Mouse (Mus musculus) kidney, adult 2 months (tissue): ENCODE measurements around the gene Ubqln4. TPM values are rescaled to one million over a fixed set of nuclear protein-coding genes. Genes with fewer than 3 reads are reported as not detected.
"Not testable (repeated sequence)": the region's sequence is repeated elsewhere in the genome, so short reads cannot be mapped to it uniquely, and the experiment has no call there.

Source experiments
- DNase-seq: peaks from one replicate; pipeline ENCODE4 v3.0.0; 2021
- H3K27ac ChIP-seq: fragments of 200-500 bp; 2 replicates; pipeline ENCODE4 v1.5.1; 2012; ENCODE audit warnings: low read depth, low read length, control low read depth, inconsistent platforms; ENCODE audit not compliant: insufficient read depth
- H3K27me3 ChIP-seq: fragments of 200-500 bp; replicated peaks from 2 replicates; pipeline ENCODE4 v1.6.1; 2012; ENCODE audit warnings: mild to moderate bottlenecking, moderate library complexity, low read length, inconsistent platforms; ENCODE audit not compliant: control insufficient read depth, insufficient read depth
- H3K36me3 ChIP-seq: fragments of 200-500 bp; 2 replicates; pipeline ENCODE4 v1.6.1; 2012; ENCODE audit warnings: mild to moderate bottlenecking, moderate library complexity, low read length, inconsistent platforms; ENCODE audit not compliant: control insufficient read depth, insufficient read depth
- H3K4me1 ChIP-seq: fragments of 200-500 bp; 2 replicates; pipeline ENCODE4 v1.6.1; 2011; ENCODE audit warnings: low read length; ENCODE audit not compliant: control insufficient read depth, insufficient read depth
- H3K4me3 ChIP-seq: fragments of 200-500 bp; 2 replicates; pipeline ENCODE4 v1.5.1; 2011; ENCODE audit warnings: mild to moderate bottlenecking, low read depth, low read length, control low read depth; ENCODE audit not compliant: insufficient read depth
- CTCF ChIP-seq: fragments of 200-500 bp; conservative IDR thresholded peaks from 2 replicates; pipeline ENCODE4 v1.5.1; 2011; ENCODE audit warnings: low read depth, mild to moderate bottlenecking, control low read depth, low read length, moderate library complexity, mixed read lengths; ENCODE audit not compliant: insufficient read depth, insufficient read length
- POLR2A ChIP-seq: fragments of 200-500 bp; IDR thresholded peaks from one replicate; pipeline ENCODE4 v1.6.1; 2011; ENCODE audit warnings: low read depth, low read length, control low read depth
- WGBS: fragments of 180-500 bp; shearing (Covaris S2); methylation state at CpG from one replicate; pipeline ENCODE4 v1.1.7; 2018; 5-methylcytosine and 5-hydroxymethylcytosine counted together
- polyA plus RNA-seq: library from polyadenylated mRNA; depleted of rRNA; stranded (reverse); fragments of >200 nt; gene quantifications from 2 replicates; pipeline ENCODE4 v1.2.3, GENCODE M21; 2012

Ubqln4 gene
- polyA plus RNA-seq, 1 experiment: 59.9 TPM

- H3K4me1 ChIP-seq: no peaks in the 10 kb centered on the region; the same call in 1 of the 2 replicates
- H3K36me3 ChIP-seq: no peaks in the 10 kb centered on the region
- DNase-seq: peak; percentile 94
- peak overlapping the region; percentile 11; the same call in 1 of the 2 replicates for H3K27ac ChIP-seq
- no peak overlapping the region for H3K4me3 ChIP-seq
- WGBS: 6% methylated on average over 6 of the region's 6 CpGs
- TF ChIP-seq CTCF: peak; percentile 94
- no peak for TF ChIP-seq POLR2A
- H3K27me3 ChIP-seq: no peaks in the 10 kb centered on the region
Measured at GRCm38 (mm10) chr3:88603714-88604161, 50.2 kb downstream of the Ubqln4 start.

- Histone ChIP-seq H3K36me3 (no peaks in the 10 kb centered on the region), H3K4me3 (no peak overlapping the region), H3K27ac (no peak overlapping the region), H3K4me1 (peaks cover 3% of the 10 kb centered on the region; the same call in 1 of the 2 replicates), H3K27me3 (no peaks in the 10 kb centered on the region)
- TF ChIP-seq CTCF: no peak
- WGBS: 91% methylated on average over 7 of the region's 7 CpGs
- DNase-seq: no peak
Measured at GRCm38 (mm10) chr3:88604863-88605262, 51.3 kb downstream of the Ubqln4 start.

- not testable (repeated sequence) for H3K27ac ChIP-seq, H3K36me3 ChIP-seq, H3K4me3 ChIP-seq, DNase-seq, H3K27me3 ChIP-seq, H3K4me1 ChIP-seq
- WGBS: 94% methylated on average over 2 of the region's 2 CpGs
Measured at GRCm38 (mm10) chr3:88605666-88606065, 52.1 kb downstream of the Ubqln4 start, which contains the start of gene Arhgef2. TSS of gene Arhgef2 (plus strand) at chr3:88605966.

- 1% methylated on average over 20 of the region's 20 CpGs for WGBS
- peak overlapping the region; percentile 3; the same call in 1 of the 2 replicates for H3K4me3 ChIP-seq
- H3K27ac ChIP-seq: no peak overlapping the region
- no peaks in the 10 kb centered on the region for H3K36me3 ChIP-seq
- H3K4me1 ChIP-seq: peaks cover 3% of the 10 kb centered on the region; the same call in 1 of the 2 replicates
- TF ChIP-seq CTCF (peak; percentile 97), POLR2A (no peak)
- peak; percentile 92 for DNase-seq
- no peaks in the 10 kb centered on the region for H3K27me3 ChIP-seq
Measured at GRCm38 (mm10) chr3:88607065-88607757, 53.7 kb downstream of the Ubqln4 start.

GRCm38 (mm10) chr3:88607758-88608138, 54.2 kb downstream of the Ubqln4 start:
- TF ChIP-seq CTCF (no peak), POLR2A (no peak)
- no peaks in the 10 kb centered on the region for H3K27me3 ChIP-seq
- H3K36me3 ChIP-seq: no peaks in the 10 kb centered on the region
- no peak for DNase-seq
- WGBS: 35% methylated on average over 10 of the region's 10 CpGs
- no peak overlapping the region for H3K27ac ChIP-seq
- peak overlapping the region; percentile 3; the same call in 1 of the 2 replicates for H3K4me3 ChIP-seq
- H3K4me1 ChIP-seq: peaks cover 3% of the 10 kb centered on the region; the same call in 1 of the 2 replicates

GRCm38 (mm10) chr3:88609066-88609465, 55.5 kb downstream of the Ubqln4 start:
- Histone ChIP-seq H3K36me3 (no peaks in the 10 kb centered on the region), H3K27me3 (no peaks in the 10 kb centered on the region), H3K27ac (no peak overlapping the region), H3K4me3 (no peak overlapping the region), H3K4me1 (peaks cover 3% of the 10 kb centered on the region; the same call in 1 of the 2 replicates)
- 41% methylated on average over 4 of the region's 4 CpGs for WGBS
- peak; percentile 58 for DNase-seq
- no peak for TF ChIP-seq CTCF

GRCm38 (mm10) chr3:88614418-88614817, 60.9 kb downstream of the Ubqln4 start:
- no peak overlapping the region for H3K4me3 ChIP-seq
- no peaks in the 10 kb centered on the region for H3K27me3 ChIP-seq
- H3K4me1 ChIP-seq: peaks cover 17% of the 10 kb centered on the region
- peak overlapping the region; percentile 58; the same call in 1 of the 2 replicates for H3K27ac ChIP-seq
- no peaks in the 10 kb centered on the region for H3K36me3 ChIP-seq
- no peak for DNase-seq
- TF ChIP-seq POLR2A (no peak), CTCF (no peak)
- 80% methylated on average over 8 of the region's 8 CpGs for WGBS
